Mouse (Mus musculus): ENCODE data around the gene Sytl3.

The Sytl3 gene

DNA sequence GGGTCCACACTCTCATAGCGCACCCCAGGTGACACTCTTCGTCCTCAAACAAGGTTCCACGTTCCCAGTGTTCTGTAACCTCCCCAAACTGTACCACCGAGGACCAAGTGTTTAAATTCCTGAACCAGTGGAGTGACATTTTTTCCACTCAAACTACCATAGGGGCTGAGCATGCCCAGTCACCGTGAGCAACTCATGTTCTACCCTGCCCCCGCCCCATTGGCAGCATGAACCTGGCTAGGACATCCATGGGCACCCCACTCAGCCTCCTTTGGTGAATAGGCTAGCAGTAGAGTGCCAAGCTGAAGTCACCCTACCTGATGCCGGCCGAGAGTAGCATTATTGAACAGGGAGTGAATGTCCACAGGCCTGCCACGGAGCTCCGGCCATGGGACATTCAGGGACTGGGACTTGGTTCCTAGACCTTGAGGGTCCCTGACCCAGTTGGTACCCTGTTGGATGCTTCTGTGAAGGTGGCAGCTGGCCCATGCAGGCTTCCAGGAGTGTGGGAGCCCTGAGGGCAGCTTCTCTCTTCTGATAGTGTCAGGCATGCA, 74.5 kb downstream of the Sytl3 start:
- no peaks in the 10 kb centered on the region for H3K27me3 ChIP-seq (ENCODE audit: control insufficient read depth, insufficient read depth, low read length, poor library complexity, severe bottlenecking)
- H3K36me3 ChIP-seq (ENCODE audit: control insufficient read depth, insufficient read depth, low read length, poor library complexity, severe bottlenecking), result peaks cover 4% of the 10 kb centered on the region
- peak; percentile 8 for DNase-seq (ENCODE audit: low read depth, low spot score)

GRCm38 (mm10) chr17:6734746-6735441, 76.0 kb downstream of the Sytl3 start:
- peaks cover 14% of the 10 kb centered on the region for H3K36me3 ChIP-seq (ENCODE audit: control insufficient read depth, insufficient read depth, low read length, poor library complexity, severe bottlenecking)
- no peak for DNase-seq (ENCODE audit: low read depth, low spot score)

GRCm38 (mm10) chr17:6736306-6737272, 77.7 kb downstream of the Sytl3 start:
- Histone ChIP-seq H3K36me3 (ENCODE audit: control insufficient read depth, insufficient read depth, low read length, poor library complexity, severe bottlenecking) (peaks cover 23% of the 10 kb centered on the region), H3K27me3 (ENCODE audit: control insufficient read depth, insufficient read depth, low read length, poor library complexity, severe bottlenecking) (no peaks in the 10 kb centered on the region)
- DNase-seq (ENCODE audit: low read depth, low spot score), result no peak

More at GRCm38 (mm10) chr17:6734746-6735441, 76.0 kb downstream of the Sytl3 start:
- no peaks in the 10 kb centered on the region for H3K27me3 ChIP-seq (ENCODE audit: control insufficient read depth, insufficient read depth, low read length, poor library complexity, severe bottlenecking)

GRCm38 (mm10) chr17:6737273-6737997, 78.5 kb downstream of the Sytl3 start:
- H3K27me3 ChIP-seq (ENCODE audit: control insufficient read depth, insufficient read depth, low read length, poor library complexity, severe bottlenecking), result no peaks in the 10 kb centered on the region
- DNase-seq (ENCODE audit: low read depth, low spot score), result no peak
- peaks cover 30% of the 10 kb centered on the region for H3K36me3 ChIP-seq (ENCODE audit: control insufficient read depth, insufficient read depth, low read length, poor library complexity, severe bottlenecking)

GRCm38 (mm10) chr17:6738836-6739235, 79.9 kb downstream of the Sytl3 start:
- Histone ChIP-seq H3K36me3 (ENCODE audit: control insufficient read depth, insufficient read depth, low read length, poor library complexity, severe bottlenecking) (peaks cover 34% of the 10 kb centered on the region), H3K27me3 (ENCODE audit: control insufficient read depth, insufficient read depth, low read length, poor library complexity, severe bottlenecking) (no peaks in the 10 kb centered on the region)
- DNase-seq (ENCODE audit: low read depth, low spot score), result no peak

DNA sequence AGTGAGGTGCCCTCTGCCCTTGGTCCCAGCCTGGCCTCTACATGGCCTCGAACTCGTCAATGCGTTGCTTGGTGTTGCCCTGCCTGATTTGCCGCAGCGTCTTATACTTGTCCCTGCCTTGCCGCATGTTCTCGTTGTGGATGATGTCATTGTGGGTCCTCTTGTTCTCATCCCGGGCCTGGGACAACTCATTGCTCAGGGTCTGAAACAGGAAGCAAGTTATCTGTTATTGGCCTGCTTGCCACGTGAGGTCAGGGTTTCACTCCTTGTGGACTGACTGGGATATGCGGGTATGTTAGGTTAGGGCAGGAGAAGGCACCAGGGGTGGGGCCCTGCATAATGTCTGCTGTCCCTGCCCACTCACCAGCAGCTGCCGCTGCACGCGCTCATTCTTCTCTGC, 80.4 kb downstream of the Sytl3 start:
- DNase-seq (ENCODE audit: low read depth, low spot score), result no peak
- Histone ChIP-seq H3K36me3 (ENCODE audit: control insufficient read depth, insufficient read depth, low read length, poor library complexity, severe bottlenecking) (peaks cover 35% of the 10 kb centered on the region), H3K27me3 (ENCODE audit: control insufficient read depth, insufficient read depth, low read length, poor library complexity, severe bottlenecking) (no peaks in the 10 kb centered on the region)

- peaks cover 39% of the 10 kb centered on the region for H3K36me3 ChIP-seq (ENCODE audit: control insufficient read depth, insufficient read depth, low read length, poor library complexity, severe bottlenecking)
- no peaks in the 10 kb centered on the region for H3K27me3 ChIP-seq (ENCODE audit: control insufficient read depth, insufficient read depth, low read length, poor library complexity, severe bottlenecking)
- no peak for DNase-seq (ENCODE audit: low read depth, low spot score)
Observed at GRCm38 (mm10) chr17:6739756-6740155, 80.9 kb downstream of the Sytl3 start.

DNA sequence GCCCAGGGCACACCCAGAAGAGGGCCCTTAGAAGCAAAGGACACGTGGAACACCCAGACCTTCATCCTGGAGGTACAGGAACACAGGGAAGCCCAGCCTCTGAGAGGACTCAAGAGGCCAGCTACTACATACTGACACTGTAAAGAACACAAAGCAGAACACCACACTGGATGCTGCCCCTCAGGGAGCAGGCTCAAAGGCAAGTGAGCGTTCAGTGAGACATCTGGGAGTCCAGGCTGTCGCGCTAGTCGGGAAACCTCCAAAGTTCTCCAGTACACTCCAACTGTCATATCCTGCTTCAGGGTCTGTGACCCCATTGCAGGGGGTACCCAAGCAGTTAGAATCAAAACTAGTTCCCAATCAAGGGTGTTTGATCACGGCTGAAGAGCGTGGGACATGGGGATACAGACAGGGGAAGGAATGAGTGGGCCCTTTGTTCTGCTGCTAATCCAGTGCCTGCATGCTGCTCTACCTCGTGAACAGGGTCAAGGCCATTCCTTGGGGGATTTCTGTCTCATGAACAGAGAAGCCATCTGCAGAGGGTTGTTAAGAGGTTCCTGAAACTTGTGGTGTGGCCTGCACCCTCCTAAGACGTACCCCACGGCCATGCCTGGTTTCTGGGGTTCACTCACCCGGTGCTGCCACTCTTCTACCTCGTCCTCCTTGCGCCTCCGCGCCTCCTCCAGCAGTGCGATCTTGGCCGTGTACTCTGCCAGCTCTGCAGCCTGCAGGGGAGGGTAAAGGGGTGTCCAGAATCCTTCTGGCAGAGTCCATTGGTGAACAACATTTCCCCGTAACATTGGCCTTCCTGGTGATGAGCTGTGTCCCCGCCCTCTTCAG, 81.7 kb downstream of the Sytl3 start:
- Histone ChIP-seq H3K36me3 (ENCODE audit: control insufficient read depth, insufficient read depth, low read length, poor library complexity, severe bottlenecking) (peaks cover 41% of the 10 kb centered on the region), H3K27me3 (ENCODE audit: control insufficient read depth, insufficient read depth, low read length, poor library complexity, severe bottlenecking) (no peaks in the 10 kb centered on the region)
- DNase-seq (ENCODE audit: low read depth, low spot score), result no peak

DNA sequence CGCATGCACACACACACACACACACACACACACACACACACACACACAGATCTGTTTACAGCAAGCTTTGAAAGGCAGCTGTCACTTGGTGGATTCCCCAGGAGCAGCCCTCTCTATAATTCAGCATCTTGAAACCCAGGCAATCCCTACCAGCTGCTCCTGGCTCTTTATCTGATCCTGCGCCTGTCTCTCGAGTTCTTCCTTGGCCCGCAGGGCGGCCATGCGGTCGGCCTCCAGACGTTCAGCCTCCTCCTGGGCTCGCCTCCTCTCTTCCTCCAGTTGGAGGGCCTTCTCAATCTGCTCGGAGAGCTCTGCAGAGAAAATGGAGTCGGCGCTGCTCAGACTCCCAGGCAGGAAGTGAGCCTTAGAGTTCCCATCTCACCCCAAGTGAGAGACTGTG, 82.4 kb downstream of the Sytl3 start:
- peaks cover 45% of the 10 kb centered on the region for H3K36me3 ChIP-seq (ENCODE audit: control insufficient read depth, insufficient read depth, low read length, poor library complexity, severe bottlenecking)
- DNase-seq (ENCODE audit: low read depth, low spot score), result no peak
- H3K27me3 ChIP-seq (ENCODE audit: control insufficient read depth, insufficient read depth, low read length, poor library complexity, severe bottlenecking), result no peaks in the 10 kb centered on the region

DNA sequence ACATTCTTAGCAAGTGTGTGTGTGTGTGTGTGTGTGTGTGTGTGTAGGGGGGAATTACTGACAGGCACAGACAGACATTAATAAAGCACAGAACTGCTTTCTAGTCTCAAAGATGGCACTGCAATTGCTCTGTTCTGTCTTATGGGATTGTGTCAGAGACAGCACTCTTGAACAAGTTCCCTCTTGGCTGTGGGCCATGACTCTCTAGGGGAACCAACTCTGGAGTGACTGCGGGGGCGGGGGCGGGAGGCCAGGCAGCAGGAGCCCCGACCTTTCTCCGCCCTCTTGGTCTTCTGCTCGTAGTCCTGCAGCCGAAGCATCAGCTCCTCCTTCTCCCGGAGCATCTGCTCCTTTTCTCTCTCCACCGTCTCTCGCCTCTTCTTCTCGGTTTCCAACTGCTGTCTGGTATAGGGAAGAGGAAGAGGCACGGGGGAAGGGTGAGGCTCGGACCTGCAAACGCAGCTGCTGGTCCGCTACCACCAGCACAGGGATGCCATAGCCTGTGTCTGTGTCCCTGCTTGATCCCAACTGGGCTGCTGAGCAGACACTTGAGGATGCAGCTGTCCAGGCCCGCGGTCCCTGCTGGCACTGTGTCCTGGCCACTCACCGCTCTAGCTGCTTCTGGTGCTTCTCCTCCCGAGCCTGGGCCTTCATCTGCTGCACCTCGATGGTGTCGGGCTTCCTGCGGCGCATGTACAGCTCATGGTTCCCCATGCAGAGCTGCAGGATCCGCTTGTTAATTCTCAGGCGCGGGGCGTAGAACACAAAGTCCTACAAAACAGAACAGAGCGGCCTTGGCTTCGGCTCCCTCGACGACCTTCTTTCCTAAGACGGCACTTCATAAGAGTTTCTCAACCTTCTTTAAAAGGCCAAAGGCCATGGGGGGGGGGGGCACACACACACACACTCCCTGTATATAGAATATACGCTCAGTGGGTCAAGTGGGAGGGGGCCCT, 83.5 kb downstream of the Sytl3 start:
- DNase-seq (ENCODE audit: low read depth, low spot score), result no peak
- Histone ChIP-seq H3K27me3 (ENCODE audit: control insufficient read depth, insufficient read depth, low read length, poor library complexity, severe bottlenecking) (no peaks in the 10 kb centered on the region), H3K36me3 (ENCODE audit: control insufficient read depth, insufficient read depth, low read length, poor library complexity, severe bottlenecking) (peaks cover 50% of the 10 kb centered on the region)

GRCm38 (mm10) chr17:6743039-6743575, 84.2 kb downstream of the Sytl3 start:
- no peak for DNase-seq (ENCODE audit: low read depth, low spot score)

DNA sequence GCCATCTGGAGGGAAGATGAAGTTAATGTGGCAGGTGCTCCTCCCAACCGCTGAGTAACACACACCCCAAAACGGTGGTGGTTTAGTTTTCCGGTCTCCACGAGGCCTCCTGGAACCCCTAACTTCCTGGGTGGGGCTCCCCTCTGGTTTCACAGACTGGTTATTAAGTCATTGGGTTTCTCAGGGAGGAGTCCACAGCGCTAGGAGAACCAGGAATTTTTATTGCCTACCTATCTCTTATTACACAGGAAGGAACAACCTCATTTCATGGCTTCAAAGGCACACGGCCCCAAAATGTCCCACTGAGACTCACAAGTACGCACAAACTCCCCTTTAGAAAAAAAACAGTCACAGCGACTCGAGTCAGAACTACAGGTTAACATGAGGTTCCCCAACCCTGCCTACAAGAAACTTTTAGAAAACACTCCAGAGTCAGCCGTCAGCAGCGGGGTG, 84.9 kb downstream of the Sytl3 start:
- peak; percentile 44 for DNase-seq (ENCODE audit: low read depth, low spot score)
- Histone ChIP-seq H3K27me3 (ENCODE audit: control insufficient read depth, insufficient read depth, low read length, poor library complexity, severe bottlenecking) (no peaks in the 10 kb centered on the region), H3K36me3 (ENCODE audit: control insufficient read depth, insufficient read depth, low read length, poor library complexity, severe bottlenecking) (peaks cover 52% of the 10 kb centered on the region)

More at GRCm38 (mm10) chr17:6743039-6743575, 84.2 kb downstream of the Sytl3 start:
- Histone ChIP-seq H3K27me3 (ENCODE audit: control insufficient read depth, insufficient read depth, low read length, poor library complexity, severe bottlenecking) (no peaks in the 10 kb centered on the region), H3K36me3 (ENCODE audit: control insufficient read depth, insufficient read depth, low read length, poor library complexity, severe bottlenecking) (peaks cover 54% of the 10 kb centered on the region)

DNA sequence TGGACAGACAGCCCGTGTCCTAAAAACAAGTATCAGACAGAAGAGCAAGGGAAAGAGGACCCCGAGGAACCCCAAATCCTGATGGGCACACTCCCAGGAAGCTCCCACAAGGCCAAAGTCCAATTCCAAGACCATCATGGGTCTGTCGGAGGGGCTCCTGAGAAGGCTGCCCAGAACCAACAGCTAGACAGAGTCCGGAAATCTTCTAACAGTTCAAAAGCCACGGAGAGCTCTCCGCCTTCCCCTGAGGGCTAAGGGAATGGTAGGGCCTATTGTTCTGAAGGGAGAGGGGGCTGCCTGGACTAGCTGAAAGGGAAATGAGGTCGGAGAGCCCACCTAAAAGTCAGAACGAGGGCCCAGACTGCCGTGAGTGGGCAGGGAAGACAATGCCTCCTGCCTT, 85.5 kb downstream of the Sytl3 start:
- no peak for DNase-seq (ENCODE audit: low read depth, low spot score)
- H3K36me3 ChIP-seq (ENCODE audit: control insufficient read depth, insufficient read depth, low read length, poor library complexity, severe bottlenecking), result peaks cover 52% of the 10 kb centered on the region
- no peaks in the 10 kb centered on the region for H3K27me3 ChIP-seq (ENCODE audit: control insufficient read depth, insufficient read depth, low read length, poor library complexity, severe bottlenecking)

All from splenic B cell, adult 2 months (primary cell).